16 mouse cellular contexts compared by ENCODE assay signal in the genomic region with DNA sequence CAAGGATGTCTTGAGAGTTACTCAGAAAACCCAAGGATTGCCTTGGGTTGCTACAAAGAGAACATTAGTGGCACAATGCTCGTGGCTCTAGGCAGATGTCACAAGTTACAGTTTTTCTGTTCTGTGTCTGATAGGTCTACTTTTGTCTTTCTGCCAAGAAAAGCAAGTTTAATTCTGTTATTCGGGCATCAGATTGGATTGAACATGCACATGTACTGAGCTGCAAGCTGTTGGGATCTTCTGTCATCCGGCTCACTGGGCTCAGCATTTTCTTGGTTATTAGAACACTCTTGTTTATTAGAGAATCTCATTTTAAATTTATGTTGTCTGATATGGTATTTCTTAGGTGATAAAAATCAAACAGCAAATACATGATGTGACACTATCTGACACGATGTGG.
"Had no signal": no experiment of that assay in that cellular context is flagged by ENCODE, and none has a peak within 500 bp of the region (broad histone marks: within the 10 kb centered on the region; RNA-seq: fewer than 3 reads in every experiment).

No protein-coding gene starts in this region.

- H3K4me2 ChIP-seq: limb, embryonic 15.5 days; liver, embryonic 12.5 days; lung, embryonic 14.5 days; neural tube, embryonic 15.5 days had no signal

- H3K4me1 ChIP-seq: limb, embryonic 15.5 days; liver, embryonic 12.5 days; midbrain, embryonic 10.5 days; neural tube, embryonic 15.5 days had no signal

- H3K27ac ChIP-seq: kidney, postnatal 0 days; limb, embryonic 15.5 days; liver, embryonic 12.5 days; midbrain, embryonic 10.5 days; neural tube, embryonic 15.5 days had no signal

- ATAC-seq: liver, embryonic 12.5 days had no signal

- H3K9me3 ChIP-seq: limb, embryonic 15.5 days; liver, embryonic 12.5 days; midbrain, embryonic 10.5 days; neural tube, embryonic 15.5 days had no signal

- H3K9ac ChIP-seq: limb, embryonic 15.5 days; liver, embryonic 12.5 days; lung, embryonic 14.5 days; neural tube, embryonic 15.5 days had no signal

- H3K27me3 ChIP-seq: limb, embryonic 15.5 days; liver, embryonic 12.5 days; neural tube, embryonic 15.5 days had no signal

- DNase-seq: kidney, adult 11 months; kidney, adult 9 months; kidney, postnatal 36 days; lung, embryonic 14.5 days; lung, postnatal 10 days; lung, postnatal 4 days; midbrain, embryonic 14.5 days; right cerebral cortex, adult 18-20 months; thymus, adult 18-20 months; thymus, postnatal 14 days had no signal

- H3K36me3 ChIP-seq: limb, embryonic 15.5 days; liver, embryonic 12.5 days; midbrain, embryonic 10.5 days; neural tube, embryonic 15.5 days had no signal

- H3K4me3 ChIP-seq: limb, embryonic 15.5 days; liver, embryonic 12.5 days; midbrain, embryonic 10.5 days; myocyte; neural tube, embryonic 15.5 days had no signal
